Mouse (Mus musculus) neural tube, embryonic 14.5 days (tissue): ENCODE measurements at regions not wholly inside any gene's neighbourhood (a gene's known extent, or its start where the extent isn't known, plus 50 kb on each side); places are given as distances from the start of the nearest gene placed in this dataset.
A peak's percentile ranks its signal among the peaks of the same experiment; 100 is the strongest.

Experiments
- ATAC-seq: fragments of 200-750 bp; cut with Nextera tagmentation; 2 replicates; pipeline ENCODE4 v1.8.0; 2017; ENCODE audit warnings: low read depth, mild to moderate bottlenecking, moderate TSS enrichment, moderate library complexity
- H3K27ac ChIP-seq: fragments of 300-500 bp; sonication (generic); 2 replicates; pipeline ENCODE4 v1.5.1; 2014; ENCODE audit warnings: low read depth, mild to moderate bottlenecking, control low read depth, low read length, moderate library complexity, mixed read lengths
- H3K27me3 ChIP-seq: fragments of 300-500 bp; sonication (generic); 2 replicates; pipeline ENCODE4 v1.6.1; 2014; ENCODE audit warnings: low read length; ENCODE audit not compliant: control insufficient read depth, insufficient read depth
- H3K36me3 ChIP-seq: fragments of 300-500 bp; sonication (generic); 2 replicates; pipeline ENCODE4 v1.6.1; 2014; ENCODE audit warnings: low read length, mixed read lengths; ENCODE audit not compliant: control insufficient read depth, insufficient read depth
- H3K4me1 ChIP-seq: fragments of 300-500 bp; sonication (generic); 2 replicates; pipeline ENCODE4 v1.6.1; 2014; ENCODE audit warnings: low read length; ENCODE audit not compliant: control insufficient read depth, insufficient read depth
- H3K4me2 ChIP-seq: fragments of 300-500 bp; sonication (generic); 2 replicates; pipeline ENCODE4 v1.6.1; 2014; ENCODE audit warnings: mild to moderate bottlenecking, low read depth, low read length, control low read depth
- H3K4me3 ChIP-seq: fragments of 300-500 bp; sonication (generic); 2 replicates; pipeline ENCODE4 v1.5.1; 2014; ENCODE audit warnings: low read depth, low read length, control low read depth, mixed read lengths
- H3K9ac ChIP-seq: fragments of 300-500 bp; sonication (generic); replicated peaks from 2 replicates; pipeline ENCODE4 v1.6.1; 2014; ENCODE audit warnings: low read depth, mild to moderate bottlenecking, control low read depth, low read length, mixed read lengths
- H3K9me3 ChIP-seq: fragments of 300-500 bp; sonication (generic); 2 replicates; pipeline ENCODE4 v1.6.1; 2016; ENCODE audit warnings: low read length; ENCODE audit not compliant: control insufficient read depth
- WGBS: fragments of 180-500 bp; shearing (Covaris S2); extraction: QIAGEN DNeasy Blood & Tissue Kit; methylation state at CpG from one replicate; pipeline ENCODE4 v1.1.7; 2014; 5-methylcytosine and 5-hydroxymethylcytosine counted together

GRCm38 (mm10) chr10:21446641-21447040, 69.5 kb downstream of the Aldh8a1 start:
- Histone ChIP-seq H3K4me2 (no peak overlapping the region), H3K27ac (no peak overlapping the region), H3K4me1 (0 out of 2 replicates have a peak, but pooled peaks cover 2% of the 10 kb centered on the region), H3K9me3 (no peaks in the 10 kb centered on the region), H3K9ac (no peak overlapping the region), H3K27me3 (no peaks in the 10 kb centered on the region), H3K4me3 (no peak overlapping the region), H3K36me3 (no peaks in the 10 kb centered on the region)
- no peak for ATAC-seq
- 77% methylated on average over 12 of the region's 12 CpGs for WGBS

- 0 out of 2 replicates have a peak, but pooled peaks cover 2% of the 10 kb centered on the region for H3K4me1 ChIP-seq
- WGBS = 89% methylated on average over 3 of the region's 3 CpGs
- H3K27ac ChIP-seq = no peak overlapping the region
- H3K36me3 ChIP-seq = no peaks in the 10 kb centered on the region
- H3K9ac ChIP-seq = no peak overlapping the region
- no peak overlapping the region for H3K4me3 ChIP-seq
- no peak for ATAC-seq
- H3K4me2 ChIP-seq = no peak overlapping the region
- no peaks in the 10 kb centered on the region for H3K9me3 ChIP-seq
- no peaks in the 10 kb centered on the region for H3K27me3 ChIP-seq
Observed at GRCm38 (mm10) chr10:21448132-21448531, 71.0 kb downstream of the Aldh8a1 start.

- H3K36me3 ChIP-seq = no peaks in the 10 kb centered on the region
- no peak overlapping the region for H3K27ac ChIP-seq
- no peaks in the 10 kb centered on the region for H3K4me1 ChIP-seq
- no peaks in the 10 kb centered on the region for H3K9me3 ChIP-seq
- WGBS = 85% methylated on average over 5 of the region's 5 CpGs
- H3K4me2 ChIP-seq = no peak overlapping the region
- ATAC-seq = no peak
- H3K9ac ChIP-seq = no peak overlapping the region
- H3K27me3 ChIP-seq = no peaks in the 10 kb centered on the region
- no peak overlapping the region for H3K4me3 ChIP-seq
Observed at GRCm38 (mm10) chr10:21448942-21449341, 71.9 kb downstream of the Aldh8a1 start.

GRCm38 (mm10) chr10:21452611-21453010, 75.5 kb downstream of the Aldh8a1 start:
- Histone ChIP-seq H3K27ac (no peak overlapping the region), H3K9me3 (no peaks in the 10 kb centered on the region), H3K4me2 (no peak overlapping the region), H3K4me1 (no peaks in the 10 kb centered on the region; the same call in 1 of the 2 replicates), H3K27me3 (no peaks in the 10 kb centered on the region), H3K4me3 (no peak overlapping the region), H3K9ac (no peak overlapping the region), H3K36me3 (no peaks in the 10 kb centered on the region)
- WGBS = 94% methylated on average over 2 of the region's 2 CpGs
- ATAC-seq = no peak

GRCm38 (mm10) chr10:21453527-21453926, 76.4 kb downstream of the Aldh8a1 start:
- Histone ChIP-seq H3K4me2 (no peak overlapping the region), H3K27me3 (no peaks in the 10 kb centered on the region), H3K9me3 (no peaks in the 10 kb centered on the region), H3K9ac (no peak overlapping the region), H3K4me3 (no peak overlapping the region), H3K36me3 (no peaks in the 10 kb centered on the region), H3K4me1 (no peaks in the 10 kb centered on the region; the same call in 1 of the 2 replicates), H3K27ac (no peak overlapping the region)
- no peak for ATAC-seq
- 87% methylated on average over 3 of the region's 3 CpGs for WGBS

GRCm38 (mm10) chr10:21454153-21454552, 77.1 kb downstream of the Aldh8a1 start:
- Histone ChIP-seq H3K4me1 (no peaks in the 10 kb centered on the region; the same call in 1 of the 2 replicates), H3K27ac (no peak overlapping the region), H3K9me3 (no peaks in the 10 kb centered on the region), H3K4me3 (no peak overlapping the region), H3K9ac (no peak overlapping the region), H3K4me2 (no peak overlapping the region), H3K27me3 (no peaks in the 10 kb centered on the region), H3K36me3 (no peaks in the 10 kb centered on the region)
- no peak for ATAC-seq
- 82% methylated on average over 5 of the region's 5 CpGs for WGBS

- 78% methylated on average over 16 of the region's 16 CpGs for WGBS
Observed at GRCm38 (mm10) chr10:21454757-21455156, 77.7 kb downstream of the Aldh8a1 start.

GRCm38 (mm10) chr10:21455863-21456262, 78.8 kb downstream of the Aldh8a1 start:
- Histone ChIP-seq H3K4me2 (no peak overlapping the region), H3K36me3 (no peaks in the 10 kb centered on the region), H3K9ac (no peak overlapping the region), H3K27me3 (no peaks in the 10 kb centered on the region), H3K4me1 (no peaks in the 10 kb centered on the region; the same call in 1 of the 2 replicates), H3K4me3 (no peak overlapping the region), H3K27ac (no peak overlapping the region), H3K9me3 (no peaks in the 10 kb centered on the region)
- WGBS = 37% methylated on average over 5 of the region's 5 CpGs
- ATAC-seq = peak; percentile 49; the same call in 1 of the 2 replicates

More at GRCm38 (mm10) chr10:21454757-21455156, 77.7 kb downstream of the Aldh8a1 start:
- Histone ChIP-seq H3K4me1 (no peaks in the 10 kb centered on the region; the same call in 1 of the 2 replicates), H3K27ac (no peak overlapping the region), H3K9ac (no peak overlapping the region), H3K4me3 (no peak overlapping the region), H3K27me3 (no peaks in the 10 kb centered on the region), H3K4me2 (no peak overlapping the region), H3K36me3 (no peaks in the 10 kb centered on the region), H3K9me3 (no peaks in the 10 kb centered on the region)
- ATAC-seq = no peak

GRCm38 (mm10) chr10:21456359-21456758, 79.3 kb downstream of the Aldh8a1 start:
- no peak overlapping the region for H3K4me3 ChIP-seq
- 37% methylated on average over 3 of the region's 3 CpGs for WGBS
- H3K9ac ChIP-seq = no peak overlapping the region
- H3K4me2 ChIP-seq = no peak overlapping the region
- H3K36me3 ChIP-seq = no peaks in the 10 kb centered on the region
- H3K9me3 ChIP-seq = no peaks in the 10 kb centered on the region
- H3K4me1 ChIP-seq = no peaks in the 10 kb centered on the region; the same call in 1 of the 2 replicates
- H3K27me3 ChIP-seq = no peaks in the 10 kb centered on the region
- no peak overlapping the region for H3K27ac ChIP-seq
- ATAC-seq = no peak
